25 mouse cellular contexts compared by ENCODE assay signal in the genomic region with DNA sequence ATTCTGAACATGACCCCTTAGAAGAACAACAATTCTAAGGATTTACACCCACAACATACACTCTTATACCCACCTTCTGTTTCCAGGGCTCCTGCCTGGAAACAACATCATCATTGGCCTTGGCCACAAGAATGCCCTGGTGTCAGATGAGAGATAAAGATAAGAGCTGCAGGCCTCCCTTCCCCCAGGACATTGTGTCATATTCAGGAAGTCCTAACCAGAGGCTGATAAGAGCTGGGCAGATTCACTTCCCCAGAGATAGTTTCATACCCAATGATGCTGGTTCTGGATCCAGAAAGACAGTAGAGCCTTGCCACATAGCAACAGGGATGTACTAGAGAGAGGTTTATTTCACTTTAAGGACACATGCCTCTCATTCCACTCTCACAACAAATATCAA. TPM values are rescaled to one million over a fixed set of nuclear protein-coding genes. Genes with fewer than 3 reads are reported as not detected.
DNase-seq lines count a peak whose midpoint lies in the region; ATAC-seq and TF ChIP-seq lines count a peak whose summit lies in the region.
"Had no signal": no experiment of that assay in that cellular context is flagged by ENCODE, and none has a peak within 500 bp of the region (broad histone marks: within the 10 kb centered on the region; RNA-seq: fewer than 3 reads in every experiment).

No protein-coding gene starts in this region.

- no peak overlapping the region for H3K9ac ChIP-seq in midbrain, embryonic 11.5 days (ENCODE audit: low read length)
- H3K9ac ChIP-seq in midbrain, embryonic 13.5 days (replicated peaks), result no peak overlapping the region
- no peak overlapping the region for H3K9ac ChIP-seq in hindbrain, postnatal 0 days (replicated peaks; ENCODE audit: low read length)
- H3K9ac ChIP-seq: embryonic facial prominence, embryonic 12.5 days; forebrain, embryonic 13.5 days; hindbrain, embryonic 13.5 days; intestine, embryonic 15.5 days; kidney, embryonic 15.5 days; limb, embryonic 15.5 days; liver, embryonic 15.5 days; midbrain, embryonic 12.5 days; neural tube, embryonic 15.5 days had no signal

- H3K4me2 ChIP-seq in midbrain, embryonic 11.5 days, result no peak overlapping the region
- no peak overlapping the region for H3K4me2 ChIP-seq in midbrain, embryonic 13.5 days (replicated peaks)
- no peak overlapping the region for H3K4me2 ChIP-seq in hindbrain, postnatal 0 days (ENCODE audit: low read depth, low read length)
- H3K4me2 ChIP-seq: embryonic facial prominence, embryonic 12.5 days; forebrain, embryonic 13.5 days; heart, embryonic 11.5 days; hindbrain, embryonic 13.5 days; intestine, embryonic 15.5 days; kidney, embryonic 15.5 days; limb, embryonic 15.5 days; liver, embryonic 15.5 days; midbrain, embryonic 12.5 days; neural tube, embryonic 15.5 days had no signal

- no peaks in the 10 kb centered on the region for H3K27me3 ChIP-seq in midbrain, embryonic 11.5 days (ENCODE audit: control insufficient read depth, insufficient read depth, low read length)
- no peaks in the 10 kb centered on the region for H3K27me3 ChIP-seq in midbrain, embryonic 13.5 days
- 0 out of 2 replicates have a peak, but pooled peaks cover 2% of the 10 kb centered on the region for H3K27me3 ChIP-seq in G1E (ENCODE audit: insufficient read depth, low read length)
- H3K27me3 ChIP-seq in hindbrain, postnatal 0 days (ENCODE audit: insufficient read depth, low read length), result no peaks in the 10 kb centered on the region
- H3K27me3 ChIP-seq: embryonic facial prominence, embryonic 12.5 days; forebrain, embryonic 13.5 days; hindbrain, embryonic 13.5 days; intestine, embryonic 15.5 days; kidney, embryonic 15.5 days; limb, embryonic 15.5 days; liver, embryonic 15.5 days; midbrain, embryonic 12.5 days; neural tube, embryonic 15.5 days had no signal

- no peaks in the 10 kb centered on the region for H3K4me1 ChIP-seq in midbrain, embryonic 11.5 days (ENCODE audit: control insufficient read depth, insufficient read depth, low read length)
- H3K4me1 ChIP-seq in midbrain, embryonic 13.5 days (replicated peaks), result no peaks in the 10 kb centered on the region
- H3K4me1 ChIP-seq in G1E (ENCODE audit: insufficient read depth, low read depth, low read length), result peaks cover 28% of the 10 kb centered on the region
- H3K4me1 ChIP-seq in hindbrain, postnatal 0 days (ENCODE audit: insufficient read depth, low read length), result no peaks in the 10 kb centered on the region
- H3K4me1 ChIP-seq: embryonic facial prominence, embryonic 12.5 days; forebrain, embryonic 13.5 days; intestine, embryonic 15.5 days; kidney, embryonic 15.5 days; limb, embryonic 15.5 days; liver, embryonic 15.5 days; midbrain, embryonic 12.5 days had no signal

- ATAC-seq in midbrain, embryonic 11.5 days (ENCODE audit: low FRiP score), result no peak
- no peak for ATAC-seq in midbrain, embryonic 13.5 days
- peak; percentile 82 for ATAC-seq in G1E (ENCODE audit: extremely low read depth, insufficient number of reproducible peaks, low FRiP score, poor library complexity, severe bottlenecking)
- ATAC-seq in hematopoietic stem cell, adult 5-6 weeks (replicated peaks in 1 of 2; ENCODE audit: insufficient read depth in 1 of 2, low FRiP score in 2 of 2, low TSS enrichment in 1 of 2, low read depth in 1 of 2, poor library complexity in 2 of 2, severe bottlenecking in 2 of 2), result peak; percentile 30 to 38; a peak in 3 of 4 replicates
- peak; percentile 5; the same call in 1 of the 2 replicates for ATAC-seq in neutrophil, adult 5-6 weeks (ENCODE audit: extremely low read depth, insufficient number of reproducible peaks, low FRiP score, poor library complexity, severe bottlenecking)
- no peak for ATAC-seq in hindbrain, postnatal 0 days
- ATAC-seq: intestine, embryonic 15.5 days had no signal

- no peak overlapping the region for H3K27ac ChIP-seq in midbrain, embryonic 11.5 days (ENCODE audit: low read depth, low read length)
- no peak overlapping the region for H3K27ac ChIP-seq in midbrain, embryonic 13.5 days
- no peak overlapping the region for H3K27ac ChIP-seq in hindbrain, postnatal 0 days
- H3K27ac ChIP-seq: embryonic facial prominence, embryonic 12.5 days; forebrain, embryonic 13.5 days; hindbrain, embryonic 13.5 days; intestine, embryonic 15.5 days; kidney, embryonic 15.5 days; limb, embryonic 15.5 days; liver, embryonic 15.5 days; midbrain, embryonic 12.5 days; neural tube, embryonic 15.5 days had no signal

- TF ChIP-seq CTCF in G1E (IDR thresholded peaks at IDR 0.05; ENCODE audit: low read depth, low read length), result no peak
- no peak for TF ChIP-seq CTCF in hindbrain, postnatal 0 days (IDR thresholded peaks at IDR 0.05; ENCODE audit: low read depth)

- H3K9me3 ChIP-seq in midbrain, embryonic 11.5 days (ENCODE audit: control insufficient read depth, low read length), result no peaks in the 10 kb centered on the region
- H3K9me3 ChIP-seq in midbrain, embryonic 13.5 days, result no peaks in the 10 kb centered on the region
- H3K9me3 ChIP-seq in G1E (replicated peaks), result no peaks in the 10 kb centered on the region
- no peaks in the 10 kb centered on the region for H3K9me3 ChIP-seq in hindbrain, postnatal 0 days (ENCODE audit: low read length)
- H3K9me3 ChIP-seq: embryonic facial prominence, embryonic 12.5 days; forebrain, embryonic 13.5 days; hindbrain, embryonic 13.5 days; intestine, embryonic 15.5 days; kidney, embryonic 15.5 days; limb, embryonic 15.5 days; liver, embryonic 15.5 days; midbrain, embryonic 12.5 days; neural tube, embryonic 15.5 days had no signal

- no peaks in the 10 kb centered on the region for H3K36me3 ChIP-seq in midbrain, embryonic 11.5 days (ENCODE audit: control insufficient read depth, insufficient read depth, low read length)
- no peaks in the 10 kb centered on the region for H3K36me3 ChIP-seq in midbrain, embryonic 13.5 days
- no peaks in the 10 kb centered on the region for H3K36me3 ChIP-seq in G1E (replicated peaks)
- no peaks in the 10 kb centered on the region for H3K36me3 ChIP-seq in hindbrain, postnatal 0 days (ENCODE audit: insufficient read depth, low read length)
- H3K36me3 ChIP-seq: embryonic facial prominence, embryonic 12.5 days; hindbrain, embryonic 13.5 days; intestine, embryonic 15.5 days; kidney, embryonic 15.5 days; limb, embryonic 15.5 days; liver, embryonic 15.5 days; midbrain, embryonic 12.5 days; neural tube, embryonic 15.5 days had no signal

- no peak overlapping the region for H3K4me3 ChIP-seq in midbrain, embryonic 11.5 days (ENCODE audit: low read depth, low read length)
- no peak overlapping the region for H3K4me3 ChIP-seq in midbrain, embryonic 13.5 days (replicated peaks)
- no peak overlapping the region for H3K4me3 ChIP-seq in G1E (ENCODE audit: low read depth, low read length)
- H3K4me3 ChIP-seq in hindbrain, postnatal 0 days (ENCODE audit: low read length), result no peak overlapping the region
- H3K4me3 ChIP-seq: embryonic facial prominence, embryonic 12.5 days; erythroblast, embryonic 14.5 days; forebrain, embryonic 13.5 days; hindbrain, embryonic 13.5 days; intestine, embryonic 15.5 days; kidney, embryonic 15.5 days; limb, embryonic 15.5 days; liver, embryonic 15.5 days; midbrain, embryonic 12.5 days; neural tube, embryonic 15.5 days had no signal

- peak; percentile 74 for DNase-seq in midbrain, embryonic 11.5 days (ENCODE audit: low spot score, missing footprints)
- peak; percentile 4 for DNase-seq in G1E (ENCODE audit: low spot score)
- no peak for DNase-seq in hindbrain, postnatal 0 days (ENCODE audit: low spot score)
- no peak for DNase-seq in thymus, postnatal 0 days (ENCODE audit: low spot score)
- no peak for DNase-seq in layer of hippocampus, adult 18-20 months (ENCODE audit: low spot score in 2 of 2)
- DNase-seq: cerebellum, adult 9-11 months; gastrocnemius, postnatal 36 days; heart, postnatal 10 days; kidney, postnatal 4 days; right cerebral cortex, postnatal 14 days; thymus, postnatal 4 days had no signal

RNA-seq across cellular contexts. Expression of gene Camk1d, which starts 55.3 kb away (rescaled TPM):
- polyA plus RNA-seq in midbrain, embryonic 11.5 days (2014; fragmentation: Nextera tagmentation; extraction: Ambion mirVana), result 1.8 and 2.0 TPM in 2 replicates
- 3.5 and 3.9 TPM in 2 replicates for polyA plus RNA-seq in midbrain, embryonic 13.5 days (2015; fragmentation: Nextera tagmentation; extraction: Ambion mirVana)
- total RNA-seq in G1E (2014; fragmentation: Nextera tagmentation) (6.8 TPM in 2 replicates), G1E (2017) (10.8 and 15.5 TPM in 2 replicates)
- polyA plus RNA-seq in G1E (2012), result 2.6 and 2.8 TPM in 2 replicates
- total RNA-seq in hematopoietic stem cell, adult 5-6 weeks (2017), result 7.8 and 16.4 TPM in 2 replicates
- 35.4 and 41.3 TPM in 2 replicates for total RNA-seq in neutrophil, adult 5-6 weeks (2017)
- total RNA-seq in hindbrain, postnatal 0 days (2014; rRNA removed), result 15.5 and 16.6 TPM in 2 replicates
- 7.2 and 7.7 TPM in 2 replicates for polyA plus RNA-seq in hindbrain, postnatal 0 days (2015; fragmentation: Nextera tagmentation; extraction: Ambion mirVana)
- 10.0 and 14.4 TPM in 2 replicates for polyA plus RNA-seq in thymus, postnatal 0 days (2015; fragmentation: Nextera tagmentation; extraction: Ambion mirVana)
- total RNA-seq in layer of hippocampus, adult 18-20 months (2021), result 100 to 1,000 TPM; 160 to 179 TPM

Comparison
In these comparisons a context has a peak if more than half of its experiments do, and no peak if none do; other contexts are left out.
1. ATAC-seq: peak in G1E (single experiment), hematopoietic stem cell, adult 5-6 weeks (2 of 2) and neutrophil, adult 5-6 weeks (single experiment); none in midbrain, embryonic 11.5 days (single experiment), midbrain, embryonic 13.5 days (single experiment) and hindbrain, postnatal 0 days (single experiment).
2. DNase-seq: peak in midbrain, embryonic 11.5 days (single experiment) and G1E (single experiment); none in hindbrain, postnatal 0 days (single experiment), thymus, postnatal 0 days (single experiment) and layer of hippocampus, adult 18-20 months (0 of 2).